36 mouse cellular contexts compared by ENCODE assay signal in genomic region chr16:57056995-57057394, GRCm38 (mm10). TPM values are rescaled to one million over a fixed set of nuclear protein-coding genes. Genes with fewer than 3 reads are reported as not detected.
"Had no signal": no experiment of that assay in that cellular context is flagged by ENCODE, and none has a peak within 500 bp of the region (broad histone marks: within the 10 kb centered on the region; RNA-seq: fewer than 3 reads in every experiment).

No protein-coding gene starts in this region.

- H3K4me1 ChIP-seq: embryonic facial prominence, embryonic 10.5 days; embryonic facial prominence, embryonic 12.5 days; embryonic facial prominence, embryonic 13.5 days; embryonic facial prominence, embryonic 15.5 days; forebrain, embryonic 10.5 days; forebrain, embryonic 12.5 days; forebrain, embryonic 13.5 days; forebrain, embryonic 15.5 days had no signal

- H3K4me2 ChIP-seq: embryonic facial prominence, embryonic 12.5 days; embryonic facial prominence, embryonic 13.5 days; embryonic facial prominence, embryonic 15.5 days; forebrain, embryonic 12.5 days; forebrain, embryonic 13.5 days; forebrain, embryonic 15.5 days had no signal

- H3K4me3 ChIP-seq: embryonic facial prominence, embryonic 10.5 days; embryonic facial prominence, embryonic 12.5 days; embryonic facial prominence, embryonic 13.5 days; embryonic facial prominence, embryonic 15.5 days; erythroblast, embryonic 14.5 days; forebrain, embryonic 10.5 days; forebrain, embryonic 12.5 days; forebrain, embryonic 13.5 days; forebrain, embryonic 15.5 days; gastrocnemius, adult 2 months; heart, adult 2 months had no signal

- H3K9me3 ChIP-seq: embryonic facial prominence, embryonic 10.5 days; embryonic facial prominence, embryonic 12.5 days; embryonic facial prominence, embryonic 13.5 days; embryonic facial prominence, embryonic 15.5 days; forebrain, embryonic 10.5 days; forebrain, embryonic 12.5 days; forebrain, embryonic 13.5 days; forebrain, embryonic 15.5 days had no signal

- ATAC-seq: forebrain, embryonic 13.5 days; forebrain, embryonic 14.5 days; forebrain, embryonic 15.5 days; forebrain, embryonic 16.5 days; forebrain, postnatal 0 days had no signal

- H3K36me3 ChIP-seq: embryonic facial prominence, embryonic 10.5 days; embryonic facial prominence, embryonic 12.5 days; embryonic facial prominence, embryonic 13.5 days; embryonic facial prominence, embryonic 15.5 days; forebrain, embryonic 10.5 days; forebrain, embryonic 12.5 days; forebrain, embryonic 15.5 days had no signal

- DNase-seq: cerebellum, adult 2 months; cerebellum, adult 8-10 months; cerebellum, adult 9-10 months; cerebellum, adult 9-11 months; cerebellum, postnatal 10 days; cerebellum, postnatal 14 days; cerebellum, postnatal 25 days; cerebellum, postnatal 36 days; embryo, embryonic 11 days; forebrain, postnatal 0 days; gastrocnemius, adult 2 months; gastrocnemius, postnatal 10 days; gastrocnemius, postnatal 14 days; gastrocnemius, postnatal 25 days; gastrocnemius, postnatal 36 days; heart, adult 11 months; heart, adult 2 months had no signal

- H3K9ac ChIP-seq: embryonic facial prominence, embryonic 12.5 days; embryonic facial prominence, embryonic 13.5 days; embryonic facial prominence, embryonic 15.5 days; forebrain, embryonic 12.5 days; forebrain, embryonic 13.5 days; forebrain, embryonic 15.5 days; forebrain, postnatal 0 days had no signal

- H3K27ac ChIP-seq: embryonic facial prominence, embryonic 10.5 days; embryonic facial prominence, embryonic 12.5 days; embryonic facial prominence, embryonic 13.5 days; embryonic facial prominence, embryonic 15.5 days; forebrain, embryonic 10.5 days; forebrain, embryonic 12.5 days; forebrain, embryonic 13.5 days; forebrain, embryonic 15.5 days; gastrocnemius, adult 2 months; heart, adult 2 months had no signal

- H3K27me3 ChIP-seq: embryonic facial prominence, embryonic 12.5 days; embryonic facial prominence, embryonic 13.5 days; embryonic facial prominence, embryonic 15.5 days; forebrain, embryonic 12.5 days; forebrain, embryonic 13.5 days; forebrain, embryonic 15.5 days had no signal

RNA-seq across cellular contexts. Expression of gene Tmem45a2, which starts 14.2 kb away (rescaled TPM):
- total RNA-seq: common myeloid progenitor, adult 5-6 weeks; gastrocnemius, adult 18-20 months; gastrocnemius, adult 2 months; gastrocnemius, adult 8-10 months; gastrocnemius, postnatal 10 days; gastrocnemius, postnatal 14 days; gastrocnemius, postnatal 25 days; gastrocnemius, postnatal 36 days; gastrocnemius, postnatal 4 days; granulocyte monocyte progenitor cell, adult 5-6 weeks; heart, adult 2 months had no signal
- polyA plus RNA-seq: embryonic facial prominence, embryonic 10.5 days; embryonic facial prominence, embryonic 11.5 days; erythroblast, embryonic 14.5 days; forebrain, embryonic 10.5 days; forebrain, embryonic 11.5 days; forebrain, embryonic 12.5 days; forebrain, embryonic 13.5 days; forebrain, embryonic 14.5 days; forebrain, embryonic 15.5 days; forebrain, embryonic 16.5 days; forebrain, postnatal 0 days; gonadal fat pad, adult 2 months; heart, adult 2 months had no signal
